In genomic region chr16:78594154-78594553, GRCm38 (mm10) we compare ENCODE assay signal across 22 mouse cellular contexts. TPM values are rescaled to one million over a fixed set of nuclear protein-coding genes. Genes with fewer than 3 reads are reported as not detected.
A peak's percentile ranks its signal among the peaks of the same experiment; 100 is the strongest.
DNase-seq lines count a peak whose midpoint lies in the region; ATAC-seq and TF ChIP-seq lines count a peak whose summit lies in the region.
"Had no signal": no experiment of that assay in that cellular context is flagged by ENCODE, and none has a peak within 500 bp of the region (broad histone marks: within the 10 kb centered on the region; RNA-seq: fewer than 3 reads in every experiment).

No protein-coding gene starts in this region.

- H3K36me3 ChIP-seq in lung, postnatal 0 days (ENCODE audit: insufficient read depth, low read length), result no peaks in the 10 kb centered on the region
- H3K36me3 ChIP-seq: embryonic facial prominence, embryonic 10.5 days; embryonic facial prominence, embryonic 12.5 days; forebrain, embryonic 15.5 days had no signal

- H3K9me3 ChIP-seq in lung, postnatal 0 days (ENCODE audit: low read length), result no peaks in the 10 kb centered on the region
- H3K9me3 ChIP-seq: embryonic facial prominence, embryonic 10.5 days; embryonic facial prominence, embryonic 12.5 days; forebrain, embryonic 13.5 days; forebrain, embryonic 15.5 days had no signal

- no peak overlapping the region for H3K9ac ChIP-seq in lung, postnatal 0 days (replicated peaks; ENCODE audit: low read depth)
- H3K9ac ChIP-seq: embryonic facial prominence, embryonic 12.5 days; forebrain, embryonic 13.5 days; forebrain, embryonic 15.5 days had no signal

- H3K4me2 ChIP-seq in lung, postnatal 0 days (replicated peaks; ENCODE audit: low read depth, low read length), result no peak overlapping the region
- H3K4me2 ChIP-seq: embryonic facial prominence, embryonic 12.5 days; forebrain, embryonic 13.5 days; forebrain, embryonic 15.5 days had no signal

- ATAC-seq in lung, postnatal 0 days, result no peak
- ATAC-seq: activated CD4-positive, CD25-positive, alpha-beta regulatory T cell, adult 4 months; forebrain, embryonic 13.5 days; forebrain, embryonic 15.5 days; Patski had no signal

- H3K4me1 ChIP-seq in lung, postnatal 0 days (ENCODE audit: insufficient read depth, low read depth, low read length), result no peaks in the 10 kb centered on the region
- H3K4me1 ChIP-seq: embryonic facial prominence, embryonic 10.5 days; embryonic facial prominence, embryonic 12.5 days; forebrain, embryonic 15.5 days had no signal

- H3K27me3 ChIP-seq in lung, postnatal 0 days (replicated peaks; ENCODE audit: insufficient read depth, low read length), result no peaks in the 10 kb centered on the region
- H3K27me3 ChIP-seq: embryonic facial prominence, embryonic 12.5 days; forebrain, embryonic 13.5 days; forebrain, embryonic 15.5 days; Patski had no signal

- intact Hi-C loops in heart, postnatal 25 days (cut with DNase I), result no loop called here

- TF ChIP-seq EP300 in lung, postnatal 0 days (IDR thresholded peaks at IDR 0.05), result peak; percentile 62

- no peak for TF ChIP-seq CTCF in lung, postnatal 0 days (IDR thresholded peaks at IDR 0.05)

- no peak overlapping the region for H3K4me3 ChIP-seq in lung, postnatal 0 days (ENCODE audit: low read depth, low read length)
- H3K4me3 ChIP-seq: embryonic facial prominence, embryonic 10.5 days; embryonic facial prominence, embryonic 12.5 days; forebrain, embryonic 13.5 days; forebrain, embryonic 15.5 days had no signal

- DNase-seq in heart, adult 8-10 months (ENCODE audit: low spot score), result peak; percentile 53
- no peak for DNase-seq in heart, postnatal 25 days (ENCODE audit: low spot score)
- peak; percentile 32 for DNase-seq in lung, postnatal 0 days (ENCODE audit: low spot score)
- DNase-seq in lung, adult 18-20 months, result no peak
- DNase-seq in lung, postnatal 25 days (ENCODE audit: low spot score), result peak; percentile 23
- no peak for DNase-seq in lung, postnatal 14 days
- peak; percentile 45 for DNase-seq in Muller cell, postnatal 12 days (ENCODE audit: inconsistent ontology term)
- no peak for DNase-seq in right cerebral cortex, postnatal 25 days
- DNase-seq: adrenal gland, adult 8-10 months; adrenal gland, postnatal 14 days; adrenal gland, postnatal 36 days; cerebellum, adult 11-12 months; cerebellum, adult 2 months; cerebellum, adult 9-10 months; cerebellum, postnatal 10 days; cerebellum, postnatal 25 days had no signal

- H3K27ac ChIP-seq in lung, postnatal 0 days (ENCODE audit: low read length), result no peak overlapping the region
- H3K27ac ChIP-seq: embryonic facial prominence, embryonic 10.5 days; embryonic facial prominence, embryonic 12.5 days; forebrain, embryonic 13.5 days; forebrain, embryonic 15.5 days had no signal

- WGBS in lung, postnatal 0 days, result 42% methylated on average over 3 of the region's 3 CpGs

RNA-seq across cellular contexts. Expression of gene D16Ertd472e, which starts 17.6 kb away (rescaled TPM):
- total RNA-seq in heart, adult 8-10 months (2022), result 1 to 10 TPM; 3.6 to 4.8 (median 4.4) TPM
- total RNA-seq in heart, postnatal 25 days (2021), result 1 to 10 TPM; 4.2 to 4.9 TPM
- 12.3 and 14.7 TPM in 2 replicates for polyA plus RNA-seq in lung, postnatal 0 days (2015; fragmentation: Nextera tagmentation; extraction: Ambion mirVana)

Comparison
In these comparisons a context has a peak if more than half of its experiments do, and no peak if none do; other contexts are left out.
1. DNase-seq: peak in heart, adult 8-10 months (single experiment), lung, postnatal 0 days (single experiment), lung, postnatal 25 days (single experiment) and Muller cell, postnatal 12 days (single experiment); none in heart, postnatal 25 days (single experiment), lung, adult 18-20 months (0 of 2), lung, postnatal 14 days (single experiment) and right cerebral cortex, postnatal 25 days (single experiment).